Mouse (Mus musculus) CH12.LX (cell line): ENCODE data around the gene Dlg2.

ENCODE experiments used
- BHLHE40 ChIP-seq: IDR thresholded peaks from 2 replicates; pipeline ENCODE4 v1.6.1; 2011; ENCODE audit warnings: mild to moderate bottlenecking, low read depth, low read length, improper control_type of control experiment
- CHD2 ChIP-seq: IDR thresholded peaks from 2 replicates; pipeline ENCODE4 v1.6.1; 2011; ENCODE audit warnings: low read length, improper control_type of control experiment
- CTCF ChIP-seq, 2 experiments: IDR thresholded peaks in 1 of 2; conservative IDR thresholded peaks in 1 of 2; 2 replicates each; pipeline ENCODE4 v1.5.1; 2011 to 2012; ENCODE audit warnings: low read depth in 2 of 2, low read length in 2 of 2, improper control_type of control experiment in 1 of 2, inconsistent platforms in 1 of 2, mild to moderate bottlenecking in 1 of 2, moderate library complexity in 1 of 2
- POLR2A ChIP-seq: IDR thresholded peaks from 2 replicates; pipeline ENCODE4 v1.6.1; 2011; ENCODE audit warnings: low read depth, mild to moderate bottlenecking, improper control_type of control experiment, low read length
- USF1 ChIP-seq: IDR thresholded peaks from 2 replicates; pipeline ENCODE4 v1.6.1; 2014; ENCODE audit warnings: low read depth, mild to moderate bottlenecking, inconsistent platforms, low read length, improper control_type of control experiment

GRCm38 (mm10) chr7:92258701-92259100, 1782.2 kb downstream of the Dlg2 start:
- no peak for TF ChIP-seq POLR2A
- no peak for TF ChIP-seq CHD2
- TF ChIP-seq CTCF (conservative IDR thresholded peaks at IDR 0.05 in 1 of 2, IDR thresholded peaks at IDR 0.05 in 1 of 2; ENCODE audit: low read depth in 2 of 2, low read length in 2 of 2) = no peak
- TF ChIP-seq USF1 = no peak
- no peak for TF ChIP-seq BHLHE40
